Mouse (Mus musculus): ENCODE results near the gene Timm10. TPM values are rescaled to one million over a fixed set of nuclear protein-coding genes. Genes with fewer than 3 reads are reported as not detected.
"Not testable (repeated sequence)": the region's sequence is repeated elsewhere in the genome, so short reads cannot be mapped to it uniquely, and the experiment has no call there.

Gene Timm10
- total RNA-seq (2022): 10 to 100 TPM; 28.2 to 43.5 (median 39.5) TPM

- peak; percentile 90 for DNase-seq
Observed at GRCm38 (mm10) chr2:84826488-84827282, at the start of gene Timm10. Gene Timm10, plus strand, starts transcription at chr2:84826997.

- no peak for DNase-seq
Observed at GRCm38 (mm10) chr2:84777706-84778105, 49.1 kb upstream of the Timm10 start.

- DNase-seq: no peak
Observed at GRCm38 (mm10) chr2:84779210-84779609, 47.6 kb upstream of the Timm10 start.

GRCm38 (mm10) chr2:84783315-84783714, 43.5 kb upstream of the Timm10 start:
- DNase-seq: no peak

- no peak for DNase-seq
Observed at GRCm38 (mm10) chr2:84783840-84784566, 42.8 kb upstream of the Timm10 start.

- DNase-seq: no peak
Observed at GRCm38 (mm10) chr2:84788316-84788715, 38.5 kb upstream of the Timm10 start.

GRCm38 (mm10) chr2:84790418-84790817, 36.4 kb upstream of the Timm10 start:
- DNase-seq: no peak

- peak; percentile 27 for DNase-seq
Observed at GRCm38 (mm10) chr2:84792516-84792915, 34.3 kb upstream of the Timm10 start.

- no peak for DNase-seq
Observed at GRCm38 (mm10) chr2:84793154-84793553, 33.6 kb upstream of the Timm10 start.

GRCm38 (mm10) chr2:84793871-84794270, 32.9 kb upstream of the Timm10 start:
- no peak for DNase-seq

GRCm38 (mm10) chr2:84797833-84798492, 28.8 kb upstream of the Timm10 start:
- peak; percentile 61 for DNase-seq

GRCm38 (mm10) chr2:84798493-84798921, 28.3 kb upstream of the Timm10 start, which contains the start of gene Ube2l6:
Gene Ube2l6, plus strand, starts transcription at chr2:84798828.
- peak; percentile 63 for DNase-seq

- DNase-seq: peak; percentile 57
Observed at GRCm38 (mm10) chr2:84799041-84799561, 27.7 kb upstream of the Timm10 start.

GRCm38 (mm10) chr2:84800304-84800703, 26.5 kb upstream of the Timm10 start:
- no peak for DNase-seq

- DNase-seq: not testable (repeated sequence)
Observed at GRCm38 (mm10) chr2:84801223-84801622, 25.6 kb upstream of the Timm10 start.

GRCm38 (mm10) chr2:84803963-84804362, 22.8 kb upstream of the Timm10 start:
- no peak for DNase-seq

GRCm38 (mm10) chr2:84806546-84806945, 20.3 kb upstream of the Timm10 start:
- no peak for DNase-seq

- no peak for DNase-seq
Observed at GRCm38 (mm10) chr2:84809330-84809729, 17.5 kb upstream of the Timm10 start.

- no peak for DNase-seq
Observed at GRCm38 (mm10) chr2:84810526-84810885, 16.3 kb upstream of the Timm10 start.

- DNase-seq: peak; percentile 76
Observed at GRCm38 (mm10) chr2:84810886-84811577, 15.8 kb upstream of the Timm10 start.

GRCm38 (mm10) chr2:84811880-84812279, 14.9 kb upstream of the Timm10 start:
- DNase-seq: no peak

- no peak for DNase-seq
Observed at GRCm38 (mm10) chr2:84812676-84813075, 14.1 kb upstream of the Timm10 start.

Data from adrenal gland, adult 8-10 months (tissue).